Mouse (Mus musculus): ENCODE results near the gene Cytip. TPM values are rescaled to one million over a fixed set of nuclear protein-coding genes. Genes with fewer than 3 reads are reported as not detected.

The Cytip gene
- total RNA-seq, 4 experiments from 2014 or later = 0.05 to 0.54 (median 0.24) TPM; not detected in 1

- DNase-seq (ENCODE audit: low spot score in 2 of 2) = no peak
Measured at GRCm38 (mm10) chr2:58163457-58164181, 31.7 kb downstream of the Cytip start.

- DNase-seq (ENCODE audit: low spot score in 2 of 2) = no peak
Measured at GRCm38 (mm10) chr2:58161813-58162212, 33.5 kb downstream of the Cytip start.

- DNase-seq (ENCODE audit: low spot score in 2 of 2) = no peak
Measured at GRCm38 (mm10) chr2:58160541-58161307, 34.6 kb downstream of the Cytip start.

GRCm38 (mm10) chr2:58159880-58160279, 35.5 kb downstream of the Cytip start:
- no peak for DNase-seq (ENCODE audit: low spot score in 2 of 2)

- DNase-seq (ENCODE audit: low spot score in 2 of 2) = no peak
Measured at GRCm38 (mm10) chr2:58159121-58159520, 36.2 kb downstream of the Cytip start.

GRCm38 (mm10) chr2:58158539-58158938, 36.8 kb downstream of the Cytip start:
- DNase-seq (ENCODE audit: low spot score in 2 of 2) = no peak

- DNase-seq (ENCODE audit: low spot score in 2 of 2) = no peak
Measured at GRCm38 (mm10) chr2:58158107-58158506, 37.2 kb downstream of the Cytip start.

- no peak for DNase-seq (ENCODE audit: low spot score in 2 of 2)
Measured at GRCm38 (mm10) chr2:58157466-58157865, 37.9 kb downstream of the Cytip start.

GRCm38 (mm10) chr2:58156495-58157392, 38.6 kb downstream of the Cytip start:
- no peak for DNase-seq (ENCODE audit: low spot score in 2 of 2)

- DNase-seq (ENCODE audit: low spot score in 2 of 2) = no peak
Measured at GRCm38 (mm10) chr2:58156108-58156415, 39.3 kb downstream of the Cytip start.

- no peak for DNase-seq (ENCODE audit: low spot score in 2 of 2)
Measured at GRCm38 (mm10) chr2:58155271-58156107, 39.8 kb downstream of the Cytip start.

- DNase-seq (ENCODE audit: low spot score in 2 of 2) = no peak
Measured at GRCm38 (mm10) chr2:58154555-58154954, 40.8 kb downstream of the Cytip start.

GRCm38 (mm10) chr2:58153742-58154141, 41.6 kb downstream of the Cytip start:
- DNase-seq (ENCODE audit: low spot score in 2 of 2) = no peak

- DNase-seq (ENCODE audit: low spot score in 2 of 2) = no peak
Measured at GRCm38 (mm10) chr2:58149983-58150405, 45.3 kb downstream of the Cytip start.

GRCm38 (mm10) chr2:58146572-58146971, 48.8 kb downstream of the Cytip start:
- no peak for DNase-seq (ENCODE audit: low spot score in 2 of 2)

- no peak for DNase-seq (ENCODE audit: low spot score in 2 of 2)
Measured at GRCm38 (mm10) chr2:58140531-58140930, 54.8 kb downstream of the Cytip start.

GRCm38 (mm10) chr2:58138611-58139010, 56.7 kb downstream of the Cytip start:
- DNase-seq (ENCODE audit: low spot score in 2 of 2) = no peak

GRCm38 (mm10) chr2:58137676-58138075, 57.7 kb downstream of the Cytip start:
- DNase-seq (ENCODE audit: low spot score in 2 of 2) = no peak

GRCm38 (mm10) chr2:58136526-58136925, 58.8 kb downstream of the Cytip start:
- no peak for DNase-seq (ENCODE audit: low spot score in 2 of 2)

- DNase-seq (ENCODE audit: low spot score in 2 of 2) = no peak
Measured at GRCm38 (mm10) chr2:58135061-58135463, 60.3 kb downstream of the Cytip start.

GRCm38 (mm10) chr2:58132597-58132996, 62.7 kb downstream of the Cytip start:
- DNase-seq (ENCODE audit: low spot score in 2 of 2) = no peak
